In genomic region chr1:177623304-177623726, GRCm38 (mm10) we compare ENCODE assay signal across 10 mouse cellular contexts.
DNase-seq lines count a peak whose midpoint lies in the region; ATAC-seq and TF ChIP-seq lines count a peak whose summit lies in the region.
"Had no signal": no experiment of that assay in that cellular context is flagged by ENCODE, and none has a peak within 500 bp of the region (broad histone marks: within the 10 kb centered on the region; RNA-seq: fewer than 3 reads in every experiment).

No protein-coding gene starts in this region.

- H3K9me3 ChIP-seq in forebrain, embryonic 15.5 days, result no peaks in the 10 kb centered on the region
- no peaks in the 10 kb centered on the region for H3K9me3 ChIP-seq in forebrain, embryonic 11.5 days (ENCODE audit: control insufficient read depth, low read length)
- H3K9me3 ChIP-seq in heart, embryonic 16.5 days (replicated peaks; ENCODE audit: control insufficient read depth, low read length), result no peaks in the 10 kb centered on the region
- no peaks in the 10 kb centered on the region for H3K9me3 ChIP-seq in limb, embryonic 14.5 days (ENCODE audit: control insufficient read depth, low read length)

- no peak for DNase-seq in forebrain, embryonic 11.5 days (ENCODE audit: low spot score)
- peak; percentile 58 for DNase-seq in embryo, embryonic 10.5 days (ENCODE audit: low spot score)
- DNase-seq in limb, embryonic 14.5 days (ENCODE audit: low spot score), result peak; percentile 48
- no peak for DNase-seq in left cerebral cortex, postnatal 4 days

- ATAC-seq in forebrain, embryonic 15.5 days (replicated peaks), result 0 out of 2 replicates have a peak, but pooled peaks have one; percentile 9
- no peak for ATAC-seq in forebrain, embryonic 11.5 days (replicated peaks; ENCODE audit: low FRiP score)
- peak; percentile 85 for ATAC-seq in heart, embryonic 16.5 days (replicated peaks; ENCODE audit: extremely low read depth, insufficient read depth, low FRiP score)
- ATAC-seq in limb, embryonic 14.5 days (ENCODE audit: low FRiP score, low read depth), result peak; percentile 80
- no peak for ATAC-seq in CD4-positive, CD25-positive, alpha-beta regulatory T cell, adult 4 months

- no peak for TF ChIP-seq POLR2A in limb, embryonic 14.5 days (IDR thresholded peaks at IDR 0.05; ENCODE audit: borderline replicate concordance, extremely low read depth, insufficient read depth, insufficient read length)
- TF ChIP-seq POLR2A in small intestine, adult 2 months (IDR thresholded peaks at IDR 0.05; ENCODE audit: low read depth, low read length), result no peak

- no peak overlapping the region for H3K9ac ChIP-seq in forebrain, embryonic 15.5 days (replicated peaks)
- no peak overlapping the region for H3K9ac ChIP-seq in forebrain, embryonic 11.5 days (ENCODE audit: low read length)
- no peak overlapping the region; the same call in 1 of the 2 replicates for H3K9ac ChIP-seq in heart, embryonic 16.5 days (ENCODE audit: low read length)
- no peak overlapping the region for H3K9ac ChIP-seq in limb, embryonic 14.5 days (ENCODE audit: low read depth, low read length, severe bottlenecking)

- no peak overlapping the region for H3K4me3 ChIP-seq in forebrain, embryonic 15.5 days
- no peak overlapping the region for H3K4me3 ChIP-seq in forebrain, embryonic 11.5 days (ENCODE audit: low read depth, low read length)
- H3K4me3 ChIP-seq in heart, embryonic 16.5 days (ENCODE audit: low read length), result no peak overlapping the region
- H3K4me3 ChIP-seq in limb, embryonic 14.5 days (replicated peaks; ENCODE audit: low read length), result no peak overlapping the region
- no peak overlapping the region for H3K4me3 ChIP-seq in small intestine, adult 2 months (ENCODE audit: low read depth, low read length)
- H3K4me3 ChIP-seq: erythroblast, embryonic 14.5 days had no signal

- H3K27me3 ChIP-seq in forebrain, embryonic 15.5 days, result no peaks in the 10 kb centered on the region
- H3K27me3 ChIP-seq in forebrain, embryonic 11.5 days (ENCODE audit: control insufficient read depth, insufficient read depth, low read length), result no peaks in the 10 kb centered on the region
- H3K27me3 ChIP-seq in heart, embryonic 16.5 days (ENCODE audit: control insufficient read depth, insufficient read depth, low read length), result no peaks in the 10 kb centered on the region
- H3K27me3 ChIP-seq in limb, embryonic 14.5 days (ENCODE audit: control insufficient read depth, insufficient read depth, low read length), result no peaks in the 10 kb centered on the region
- no peaks in the 10 kb centered on the region for H3K27me3 ChIP-seq in small intestine, adult 2 months (ENCODE audit: control insufficient read depth, insufficient read depth, low read length)
- H3K27me3 ChIP-seq: CH12.LX had no signal

- H3K36me3 ChIP-seq in forebrain, embryonic 15.5 days, result no peaks in the 10 kb centered on the region
- no peaks in the 10 kb centered on the region for H3K36me3 ChIP-seq in forebrain, embryonic 11.5 days (ENCODE audit: control insufficient read depth, insufficient read depth, low read length)
- H3K36me3 ChIP-seq in heart, embryonic 16.5 days (ENCODE audit: control insufficient read depth, insufficient read depth), result no peaks in the 10 kb centered on the region
- no peaks in the 10 kb centered on the region for H3K36me3 ChIP-seq in limb, embryonic 14.5 days (ENCODE audit: control insufficient read depth, insufficient read depth, low read length)
- no peaks in the 10 kb centered on the region for H3K36me3 ChIP-seq in small intestine, adult 2 months (ENCODE audit: control insufficient read depth, insufficient read depth, low read length)

- H3K27ac ChIP-seq in forebrain, embryonic 15.5 days (replicated peaks), result no peak overlapping the region
- H3K27ac ChIP-seq in forebrain, embryonic 11.5 days (ENCODE audit: low read depth, low read length), result no peak overlapping the region
- peak overlapping the region; percentile 75 for H3K27ac ChIP-seq in heart, embryonic 16.5 days (ENCODE audit: low read length)
- H3K27ac ChIP-seq in limb, embryonic 14.5 days (replicated peaks; ENCODE audit: low read depth, low read length), result no peak overlapping the region
- peak overlapping the region; percentile 80 for H3K27ac ChIP-seq in small intestine, adult 2 months (ENCODE audit: insufficient read depth, low read depth, low read length)

- H3K4me1 ChIP-seq in forebrain, embryonic 15.5 days, result peaks cover 14% of the 10 kb centered on the region
- H3K4me1 ChIP-seq in forebrain, embryonic 11.5 days (replicated peaks; ENCODE audit: control insufficient read depth, insufficient read depth, low read length), result no peaks in the 10 kb centered on the region
- peaks cover 12% of the 10 kb centered on the region for H3K4me1 ChIP-seq in heart, embryonic 16.5 days (ENCODE audit: control insufficient read depth, insufficient read depth, low read length)
- H3K4me1 ChIP-seq in limb, embryonic 14.5 days (ENCODE audit: control insufficient read depth, insufficient read depth, low read length), result peaks cover 2% of the 10 kb centered on the region; the same call in 1 of the 2 replicates
- H3K4me1 ChIP-seq in small intestine, adult 2 months (ENCODE audit: control insufficient read depth, insufficient read depth, insufficient read length, low read length), result peaks cover 8% of the 10 kb centered on the region; the same call in 1 of the 2 replicates

- intact Hi-C loops in left cerebral cortex, postnatal 4 days (cut with DNase I), result no loop called here

- 70% methylated on average over 6 of the region's 6 CpGs for WGBS in forebrain, embryonic 15.5 days
- 57% methylated on average over 6 of the region's 6 CpGs for WGBS in forebrain, embryonic 11.5 days
- WGBS in heart, embryonic 16.5 days, result 9% methylated on average over 6 of the region's 6 CpGs
- 52% methylated on average over 6 of the region's 6 CpGs for WGBS in limb, embryonic 14.5 days
- WGBS in small intestine, adult 2 months, result 22% methylated on average over 6 of the region's 6 CpGs

- no peak for TF ChIP-seq CTCF in small intestine, adult 2 months (IDR thresholded peaks at IDR 0.05; ENCODE audit: extremely low read depth, insufficient read length, insufficient replicate concordance, low read depth, low read length)

- no peak overlapping the region for H3K4me2 ChIP-seq in forebrain, embryonic 15.5 days (replicated peaks)
- no peak overlapping the region for H3K4me2 ChIP-seq in forebrain, embryonic 11.5 days (ENCODE audit: low read depth, low read length, severe bottlenecking)
- no peak overlapping the region for H3K4me2 ChIP-seq in heart, embryonic 16.5 days (ENCODE audit: low read depth, low read length)
- H3K4me2 ChIP-seq in limb, embryonic 14.5 days (replicated peaks; ENCODE audit: low read depth, low read length, severe bottlenecking), result no peak overlapping the region

Comparison
In these comparisons a context has a peak if more than half of its experiments do, and no peak if none do; other contexts are left out.
1. ATAC-seq: peak in forebrain, embryonic 15.5 days (single experiment), heart, embryonic 16.5 days (single experiment) and limb, embryonic 14.5 days (single experiment); none in forebrain, embryonic 11.5 days (single experiment) and CD4-positive, CD25-positive, alpha-beta regulatory T cell, adult 4 months (single experiment).
2. H3K27ac ChIP-seq: peak in heart, embryonic 16.5 days (single experiment) and small intestine, adult 2 months (single experiment); none in forebrain, embryonic 15.5 days (single experiment), forebrain, embryonic 11.5 days (single experiment) and limb, embryonic 14.5 days (single experiment).
3. DNase-seq: peak in embryo, embryonic 10.5 days (single experiment) and limb, embryonic 14.5 days (single experiment); none in forebrain, embryonic 11.5 days (single experiment) and left cerebral cortex, postnatal 4 days (single experiment).